In the genomic region with DNA sequence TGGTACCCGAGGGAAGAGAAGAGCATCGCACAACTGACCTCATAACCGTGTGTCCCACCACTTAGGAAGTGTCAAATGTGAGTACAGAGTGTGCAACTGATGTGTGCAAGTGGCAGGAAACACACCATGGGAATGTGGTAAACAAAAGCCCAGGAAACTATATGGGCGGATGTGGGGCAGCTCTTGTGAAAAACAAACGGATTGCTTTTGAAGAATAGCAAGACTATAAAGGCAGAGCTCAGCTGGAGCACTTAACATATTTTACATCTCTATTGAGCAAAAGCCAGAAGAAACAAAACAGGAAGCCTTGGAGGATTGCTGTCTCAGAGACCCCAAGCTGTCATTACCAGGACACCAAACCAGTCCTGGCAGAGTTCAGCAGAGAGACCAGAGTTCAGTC, we compare ENCODE assay signal across 30 mouse cellular contexts. TPM values are rescaled to one million over a fixed set of nuclear protein-coding genes. Genes with fewer than 3 reads are reported as not detected.
A peak's percentile ranks its signal among the peaks of the same experiment; 100 is the strongest.
DNase-seq lines count a peak whose midpoint lies in the region; ATAC-seq and TF ChIP-seq lines count a peak whose summit lies in the region.
"Had no signal": no experiment of that assay in that cellular context is flagged by ENCODE, and none has a peak within 500 bp of the region (broad histone marks: within the 10 kb centered on the region; RNA-seq: fewer than 3 reads in every experiment).

No protein-coding gene starts in this region.

- H3K36me3 ChIP-seq in lung, postnatal 0 days (ENCODE audit: insufficient read depth, low read length), result no peaks in the 10 kb centered on the region
- H3K36me3 ChIP-seq in ES-Bruce4 (ENCODE audit: control insufficient read depth, insufficient read depth, low read length, poor library complexity, severe bottlenecking), result no peaks in the 10 kb centered on the region
- H3K36me3 ChIP-seq: embryonic facial prominence, embryonic 12.5 days; midbrain, embryonic 13.5 days; neural tube, embryonic 13.5 days had no signal

- peak; percentile 35 for DNase-seq in lung, postnatal 0 days (ENCODE audit: low spot score)
- no peak for DNase-seq in lung, postnatal 14 days
- peak; percentile 87 for DNase-seq in ZHBTc4 (ENCODE audit: low read depth, low spot score)
- peak; percentile 17 to 36 for DNase-seq in thymus, postnatal 36 days
- no peak for DNase-seq in left cerebral cortex, postnatal 25 days (ENCODE audit: low spot score in 2 of 2)
- DNase-seq: adrenal gland, adult 8-10 months; cerebellum, adult 8-10 months; gastrocnemius, postnatal 14 days; layer of hippocampus, postnatal 36 days; liver, postnatal 0 days; right cerebral cortex, adult 18-20 months; spleen, adult 18-20 months had no signal

- H3K9me3 ChIP-seq in lung, postnatal 0 days (ENCODE audit: low read length), result no peaks in the 10 kb centered on the region
- H3K9me3 ChIP-seq in ES-Bruce4 (replicated peaks; ENCODE audit: control insufficient read depth, insufficient read depth, low read length, poor library complexity, severe bottlenecking), result peaks cover 5% of the 10 kb centered on the region; the same call in 1 of the 2 replicates
- H3K9me3 ChIP-seq: embryonic facial prominence, embryonic 12.5 days; forebrain, embryonic 13.5 days; midbrain, embryonic 13.5 days; neural tube, embryonic 13.5 days had no signal

- TF ChIP-seq EP300 in lung, postnatal 0 days (IDR thresholded peaks at IDR 0.05), result no peak
- TF ChIP-seq EP300 in ES-Bruce4 (IDR thresholded peaks at IDR 0.05; ENCODE audit: insufficient read depth, low read depth, low read length), result peak; percentile 76

- ATAC-seq in lung, postnatal 0 days, result 0 out of 2 replicates have a peak, but pooled peaks have one; percentile 33
- no peak for ATAC-seq in frontal cortex, adult (ENCODE audit: low TSS enrichment)
- ATAC-seq: forebrain, embryonic 13.5 days; hindbrain, embryonic 16.5 days; intestine, embryonic 16.5 days; liver, postnatal 0 days; midbrain, embryonic 13.5 days had no signal

- intact Hi-C loops in left cerebral cortex, postnatal 25 days (cut with DNase I), result no loop called here

- TF ChIP-seq POLR2A in ES-Bruce4 (IDR thresholded peaks at IDR 0.05; ENCODE audit: insufficient read depth, low read length), result no peak

- no peak overlapping the region for H3K27ac ChIP-seq in lung, postnatal 0 days (ENCODE audit: low read length)
- peak overlapping the region; percentile 87 for H3K27ac ChIP-seq in ES-Bruce4 (ENCODE audit: insufficient read depth, low read length)
- H3K27ac ChIP-seq: embryonic facial prominence, embryonic 12.5 days; forebrain, embryonic 13.5 days; midbrain, embryonic 13.5 days; neural tube, embryonic 13.5 days had no signal

- no peaks in the 10 kb centered on the region for H3K27me3 ChIP-seq in lung, postnatal 0 days (replicated peaks; ENCODE audit: insufficient read depth, low read length)
- H3K27me3 ChIP-seq in ES-Bruce4 (ENCODE audit: control insufficient read depth, insufficient read depth, low read length, poor library complexity, severe bottlenecking), result no peaks in the 10 kb centered on the region
- H3K27me3 ChIP-seq: embryonic facial prominence, embryonic 12.5 days; forebrain, embryonic 13.5 days; midbrain, embryonic 13.5 days; neural tube, embryonic 13.5 days had no signal

- no peak overlapping the region for H3K4me2 ChIP-seq in lung, postnatal 0 days (replicated peaks; ENCODE audit: low read depth, low read length)
- H3K4me2 ChIP-seq: embryonic facial prominence, embryonic 12.5 days; forebrain, embryonic 13.5 days; midbrain, embryonic 13.5 days; neural tube, embryonic 13.5 days had no signal

- no peak overlapping the region for H3K9ac ChIP-seq in lung, postnatal 0 days (replicated peaks; ENCODE audit: low read depth)
- H3K9ac ChIP-seq in ES-Bruce4 (ENCODE audit: low read depth, poor library complexity, severe bottlenecking), result no peak overlapping the region
- H3K9ac ChIP-seq: embryonic facial prominence, embryonic 12.5 days; forebrain, embryonic 13.5 days; liver, postnatal 0 days; midbrain, embryonic 13.5 days; neural tube, embryonic 13.5 days had no signal

- H3K4me1 ChIP-seq in lung, postnatal 0 days (ENCODE audit: insufficient read depth, low read depth, low read length), result no peaks in the 10 kb centered on the region
- H3K4me1 ChIP-seq in ES-Bruce4 (ENCODE audit: control insufficient read depth, insufficient read depth, low read length), result peaks cover 3% of the 10 kb centered on the region
- H3K4me1 ChIP-seq: embryonic facial prominence, embryonic 12.5 days; forebrain, embryonic 13.5 days; midbrain, embryonic 13.5 days; neural tube, embryonic 13.5 days had no signal

- no peak for TF ChIP-seq CTCF in lung, postnatal 0 days (IDR thresholded peaks at IDR 0.05)
- no peak for TF ChIP-seq CTCF in ES-Bruce4 (IDR thresholded peaks at IDR 0.05; ENCODE audit: low read depth, low read length)

- no peak overlapping the region for H3K4me3 ChIP-seq in lung, postnatal 0 days (ENCODE audit: low read depth, low read length)
- H3K4me3 ChIP-seq in ES-Bruce4 (ENCODE audit: low read depth, low read length), result no peak overlapping the region
- H3K4me3 ChIP-seq: embryonic facial prominence, embryonic 12.5 days; erythroblast, embryonic 14.5 days; forebrain, embryonic 13.5 days; midbrain, embryonic 13.5 days; neural tube, embryonic 13.5 days had no signal

- WGBS in lung, postnatal 0 days, result 16% methylated on average over 5 of the region's 5 CpGs

RNA-seq across cellular contexts. Expression of a gene that starts 1.3 kb away (rescaled TPM):
- polyA plus RNA-seq in lung, postnatal 0 days (2015; fragmentation: Nextera tagmentation; extraction: Ambion mirVana), result not detected in 2 replicates
- not detected in 2 replicates for polyA plus RNA-seq in ES-Bruce4 (2011; ENCODE audit: insufficient read depth, insufficient read length, low read depth, missing spikeins)
- not detected for total RNA-seq in left cerebral cortex, postnatal 25 days (2021)
- total RNA-seq: adrenal gland, adult 8-10 months; gastrocnemius, postnatal 14 days; heart, adult 8-10 months; hematopoietic stem cell, adult 5-6 weeks; layer of hippocampus, adult 18-20 months; layer of hippocampus, postnatal 36 days; left cerebral cortex, postnatal 14 days; liver, adult 2 months had no signal
- polyA plus RNA-seq: C2C12; embryonic facial prominence, embryonic 12.5 days; erythroblast, embryonic 14.5 days; forebrain, embryonic 13.5 days; heart, embryonic 16.5 days; hindbrain, embryonic 16.5 days; intestine, embryonic 16.5 days; kidney, embryonic 14.5 days; liver, adult 2 months; liver, postnatal 0 days; midbrain, embryonic 13.5 days; neural tube, embryonic 13.5 days; stomach, embryonic 14.5 days had no signal

RNA-seq across cellular contexts. Expression of a gene that starts 38.4 kb away (rescaled TPM):
- polyA plus RNA-seq in lung, postnatal 0 days (2015; fragmentation: Nextera tagmentation; extraction: Ambion mirVana), result 146 and 148 TPM in 2 replicates
- 87.8 and 89.0 TPM in 2 replicates for polyA plus RNA-seq in ES-Bruce4 (2011; ENCODE audit: insufficient read depth, insufficient read length, low read depth, missing spikeins)
- 10 to 100 TPM; 61.0 to 64.1 TPM for total RNA-seq in left cerebral cortex, postnatal 25 days (2021)

Comparison
In these comparisons a context has a peak if more than half of its experiments do, and no peak if none do; other contexts are left out.
1. DNase-seq: peak in lung, postnatal 0 days (single experiment), ZHBTc4 (single experiment) and thymus, postnatal 36 days (2 of 2); none in lung, postnatal 14 days (single experiment) and left cerebral cortex, postnatal 25 days (0 of 2).